Mouse (Mus musculus) stomach, embryonic 16.5 days (tissue): ENCODE data around the gene Irf2bpl. TPM values are rescaled to one million over a fixed set of nuclear protein-coding genes. Genes with fewer than 3 reads are reported as not detected.

Experiments used
- ATAC-seq: fragments of 200-750 bp; cut with Nextera tagmentation; 2 replicates; pipeline ENCODE4 v1.8.0; 2017; ENCODE audit warnings: moderate number of reproducible peaks, moderate TSS enrichment; ENCODE audit not compliant: insufficient read depth, low FRiP score
- H3K27ac ChIP-seq: fragments of 300-500 bp; sonication (generic); 2 replicates; pipeline ENCODE4 v1.5.1; 2014; ENCODE audit warnings: low read length
- H3K27me3 ChIP-seq: fragments of 300-500 bp; sonication (generic); 2 replicates; pipeline ENCODE4 v1.6.1; 2014; ENCODE audit warnings: low read length, control low read depth, mixed read lengths; ENCODE audit not compliant: control insufficient read depth, insufficient read depth
- H3K36me3 ChIP-seq: fragments of 300-500 bp; sonication (generic); 2 replicates; pipeline ENCODE4 v1.6.1; 2014; ENCODE audit warnings: low read length; ENCODE audit not compliant: control insufficient read depth, insufficient read depth
- H3K4me1 ChIP-seq: fragments of 300-500 bp; sonication (generic); 2 replicates; pipeline ENCODE4 v1.6.1; 2014; ENCODE audit warnings: low read length, control low read depth, mixed read lengths; ENCODE audit not compliant: control insufficient read depth, insufficient read depth
- H3K4me2 ChIP-seq: fragments of 300-500 bp; sonication (generic); 2 replicates; pipeline ENCODE4 v1.6.1; 2014; ENCODE audit warnings: low read depth, low read length, mixed read lengths
- H3K4me3 ChIP-seq: fragments of 300-500 bp; sonication (generic); replicated peaks from 2 replicates; pipeline ENCODE4 v1.5.1; 2014; ENCODE audit warnings: mild to moderate bottlenecking, low read length
- H3K9ac ChIP-seq: fragments of 300-500 bp; sonication (generic); 2 replicates; pipeline ENCODE4 v1.6.1; 2014; ENCODE audit warnings: low read length
- H3K9me3 ChIP-seq: fragments of 300-500 bp; sonication (generic); replicated peaks from 2 replicates; pipeline ENCODE4 v1.6.1; 2016; ENCODE audit warnings: low read length, control low read depth; ENCODE audit not compliant: control insufficient read depth
- WGBS: fragments of 180-500 bp; shearing (Covaris S2); extraction: QIAGEN DNeasy Blood & Tissue Kit; methylation state at CpG from one replicate; pipeline ENCODE4 v1.1.7; 2014; 5-methylcytosine and 5-hydroxymethylcytosine counted together
- polyA plus RNA-seq: library from polyadenylated mRNA; unstranded; fragments of >200 nt; fragmentation: Nextera tagmentation; extraction: Ambion mirVana; gene quantifications from 2 replicates; pipeline ENCODE4 v1.2.1, GENCODE M21; 2015

Irf2bpl gene
- polyA plus RNA-seq, 1 experiment from 2014 or later: 11.7 TPM

DNA sequence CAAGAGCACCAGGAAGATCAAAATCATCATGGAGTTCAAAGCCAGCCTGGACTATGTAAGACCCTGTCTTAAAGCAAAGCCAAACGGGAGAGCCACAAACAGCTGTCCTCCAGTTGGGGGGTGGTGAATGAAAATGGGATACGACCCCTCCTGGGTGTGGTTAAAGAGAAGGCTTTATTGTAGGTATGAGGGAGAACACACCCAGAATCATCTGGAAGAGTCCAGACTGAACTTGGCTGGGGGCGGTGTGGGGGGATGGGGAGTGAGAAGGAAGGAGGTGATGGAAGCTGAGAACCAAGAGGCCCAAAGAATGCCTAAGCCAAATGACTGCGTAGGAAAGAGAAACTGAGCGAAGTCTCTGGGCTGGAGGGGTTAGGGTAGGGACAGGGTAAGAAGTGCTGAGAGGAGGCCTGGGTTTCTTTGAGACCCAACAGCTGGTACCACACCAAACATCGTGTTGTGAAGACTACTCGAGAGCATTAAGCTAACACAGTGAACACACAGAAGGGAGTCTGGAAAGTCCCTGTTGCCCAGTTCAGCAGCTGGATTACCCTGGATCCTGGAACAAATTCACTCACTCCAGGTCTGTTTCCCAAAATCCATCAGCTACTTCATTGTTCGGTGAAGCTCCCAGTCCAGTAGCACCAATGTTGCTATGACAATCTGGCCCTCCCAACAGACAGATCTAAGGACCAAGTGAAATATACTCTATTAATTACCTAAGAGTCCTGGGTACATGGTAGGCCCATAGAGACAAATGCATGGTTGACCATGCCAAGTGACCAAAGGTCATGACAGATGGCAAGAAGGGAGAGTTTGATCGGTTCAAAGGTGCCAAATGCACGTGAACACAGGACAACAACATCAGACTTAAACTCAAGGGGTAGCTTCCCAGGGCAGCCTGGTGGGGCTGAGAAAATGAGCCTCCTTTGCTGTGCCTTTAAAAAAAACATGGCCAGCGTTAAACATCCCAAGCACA is 19.5 kb upstream of the Irf2bpl start:
- Histone ChIP-seq H3K9me3 (no peaks in the 10 kb centered on the region), H3K4me3 (no peak overlapping the region), H3K27ac (peak overlapping the region; percentile 28; the same call in 1 of the 2 replicates), H3K36me3 (no peaks in the 10 kb centered on the region), H3K9ac (no peak overlapping the region), H3K27me3 (no peaks in the 10 kb centered on the region), H3K4me1 (peaks cover 15% of the 10 kb centered on the region), H3K4me2 (no peak overlapping the region)
- ATAC-seq: no peak
- 73% methylated on average over 11 of the region's 11 CpGs for WGBS

DNA sequence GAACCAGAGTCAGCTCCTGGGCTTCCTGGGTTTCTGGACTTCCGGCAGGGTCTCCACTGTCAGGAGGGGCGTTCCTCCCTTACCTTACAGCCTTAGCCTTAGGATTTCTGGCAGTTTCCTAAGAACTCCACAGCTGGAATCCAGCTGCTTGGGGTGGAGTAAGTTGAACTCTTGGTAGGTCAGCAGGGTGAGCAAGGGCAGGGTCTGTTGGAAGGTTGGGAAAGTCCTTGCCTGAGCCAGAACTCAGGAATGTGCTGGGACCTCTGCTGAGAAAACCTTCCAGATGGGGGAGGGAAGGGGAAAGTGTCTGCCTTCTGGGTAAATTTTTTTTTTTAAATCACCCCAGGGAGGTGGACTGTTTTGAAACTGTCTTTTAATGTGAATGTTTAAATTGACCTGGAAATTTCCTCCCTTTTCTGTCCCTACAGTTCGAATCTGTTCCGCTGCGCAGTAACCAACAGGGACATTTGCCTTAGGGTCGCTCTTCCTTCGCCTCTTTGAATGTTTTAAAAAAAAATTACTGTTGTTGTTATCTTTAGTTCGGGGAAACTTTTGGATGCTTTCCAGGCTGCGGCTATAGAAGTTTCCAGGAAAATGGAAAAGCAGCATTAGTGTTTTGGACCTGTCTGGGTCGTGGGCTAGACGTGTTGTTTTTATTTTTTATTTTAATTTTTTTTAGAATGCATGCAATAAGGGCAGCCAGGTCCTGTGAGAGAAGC is 15.0 kb upstream of the Irf2bpl start:
- Histone ChIP-seq H3K4me2 (0 out of 2 replicates have a peak overlapping the region, but pooled peaks have one; percentile 1), H3K27me3 (no peaks in the 10 kb centered on the region), H3K9ac (no peak overlapping the region), H3K27ac (peak overlapping the region; percentile 53), H3K36me3 (no peaks in the 10 kb centered on the region), H3K9me3 (no peaks in the 10 kb centered on the region), H3K4me3 (no peak overlapping the region), H3K4me1 (peaks cover 52% of the 10 kb centered on the region)
- WGBS: 33% methylated on average over 11 of the region's 11 CpGs
- ATAC-seq: no peak; the same call in 1 of the 2 replicates

DNA sequence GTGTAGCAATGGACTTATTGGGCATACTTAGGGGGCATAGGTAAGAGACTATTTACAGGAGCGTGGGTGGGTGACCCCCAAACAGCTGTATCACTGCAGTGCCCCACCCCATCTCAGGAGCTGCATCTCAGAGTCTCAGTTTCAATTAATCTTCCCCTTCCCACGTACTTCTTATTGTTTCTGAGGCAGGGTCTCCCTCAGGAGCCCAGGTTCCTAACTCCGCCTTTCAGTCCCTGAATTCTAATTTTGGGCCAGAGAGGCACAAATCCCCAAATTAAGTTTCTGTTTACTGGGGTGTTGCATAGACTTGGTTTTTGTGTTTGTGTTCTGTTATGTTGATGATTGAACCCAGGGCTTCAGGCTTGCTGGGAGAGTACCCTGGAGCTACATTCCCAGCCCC is 13.8 kb upstream of the Irf2bpl start:
- no peaks in the 10 kb centered on the region for H3K36me3 ChIP-seq
- WGBS: 72% methylated on average over 3 of the region's 3 CpGs
- no peaks in the 10 kb centered on the region for H3K27me3 ChIP-seq
- peaks cover 55% of the 10 kb centered on the region for H3K4me1 ChIP-seq
- no peak overlapping the region for H3K4me3 ChIP-seq
- no peak overlapping the region for H3K4me2 ChIP-seq
- peak overlapping the region; percentile 32; the same call in 1 of the 2 replicates for H3K27ac ChIP-seq
- ATAC-seq: no peak
- no peak overlapping the region for H3K9ac ChIP-seq
- H3K9me3 ChIP-seq: no peaks in the 10 kb centered on the region

DNA sequence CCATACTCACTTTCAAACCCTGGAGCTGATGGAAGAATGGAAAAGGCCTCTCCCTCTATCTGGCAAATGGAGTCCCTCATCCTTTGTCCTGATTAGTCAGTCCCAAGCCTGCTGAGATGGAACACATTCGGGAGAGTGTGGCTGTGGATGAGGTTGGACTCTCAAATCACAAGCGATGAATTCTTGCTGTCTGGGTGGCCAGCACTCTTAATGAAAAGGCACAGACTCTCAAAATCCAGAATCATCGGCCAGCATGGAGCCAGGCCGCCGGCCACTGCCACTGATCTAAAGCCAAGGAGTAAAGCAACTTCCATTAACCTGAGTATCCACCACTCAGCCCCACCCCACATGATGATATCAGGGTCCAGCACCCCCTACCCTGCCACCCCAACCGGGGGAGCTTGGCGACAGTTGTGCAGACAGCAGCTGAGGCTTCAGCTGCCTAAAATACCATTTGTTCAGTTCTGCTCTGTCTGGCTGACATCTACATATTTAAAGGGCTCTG is 13.2 kb upstream of the Irf2bpl start:
- WGBS: 46% methylated on average over 7 of the region's 7 CpGs
- no peaks in the 10 kb centered on the region for H3K9me3 ChIP-seq
- peaks cover 61% of the 10 kb centered on the region for H3K4me1 ChIP-seq
- no peaks in the 10 kb centered on the region for H3K27me3 ChIP-seq
- peak overlapping the region; percentile 100 for H3K27ac ChIP-seq
- H3K9ac ChIP-seq: peak overlapping the region; percentile 45
- no peak for ATAC-seq
- no peak overlapping the region for H3K4me2 ChIP-seq
- H3K4me3 ChIP-seq: no peak overlapping the region
- H3K36me3 ChIP-seq: no peaks in the 10 kb centered on the region

DNA sequence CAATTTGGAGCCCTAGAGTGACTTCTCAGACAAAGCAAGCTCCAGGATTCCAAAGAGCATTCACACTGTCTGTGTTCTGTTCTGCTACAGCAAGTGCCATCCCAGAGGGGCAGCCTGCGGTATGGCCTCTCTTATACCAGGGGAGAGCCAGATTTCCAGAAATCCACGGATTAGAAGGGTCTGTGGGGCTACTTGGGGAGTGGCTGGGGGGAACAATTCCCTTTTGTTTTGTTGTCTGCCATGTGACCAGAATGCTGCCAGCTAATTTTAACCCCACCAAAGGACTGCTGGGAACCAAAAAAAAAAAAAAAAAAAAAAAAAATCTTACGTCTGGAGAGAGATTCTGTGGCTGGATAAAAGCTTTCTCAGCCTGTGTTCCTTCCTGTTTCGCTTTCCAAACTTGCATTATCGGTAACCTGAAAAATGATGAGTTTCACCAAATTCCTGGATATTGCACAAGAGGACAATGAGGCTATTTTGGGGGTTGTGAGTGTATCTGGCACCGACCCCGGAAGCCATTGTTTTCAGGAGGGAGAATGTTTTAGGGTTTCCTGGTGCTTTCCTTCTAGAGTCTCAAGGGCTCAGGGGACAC is 12.4 kb upstream of the Irf2bpl start:
- H3K4me2 ChIP-seq: peak overlapping the region; percentile 19; the same call in 1 of the 2 replicates
- WGBS: 33% methylated on average over 7 of the region's 7 CpGs
- no peaks in the 10 kb centered on the region for H3K36me3 ChIP-seq
- ATAC-seq: no peak
- H3K27ac ChIP-seq: peak overlapping the region; percentile 100
- no peaks in the 10 kb centered on the region for H3K9me3 ChIP-seq
- H3K4me3 ChIP-seq: no peak overlapping the region
- H3K27me3 ChIP-seq: no peaks in the 10 kb centered on the region
- H3K9ac ChIP-seq: peak overlapping the region; percentile 45
- peaks cover 69% of the 10 kb centered on the region for H3K4me1 ChIP-seq

DNA sequence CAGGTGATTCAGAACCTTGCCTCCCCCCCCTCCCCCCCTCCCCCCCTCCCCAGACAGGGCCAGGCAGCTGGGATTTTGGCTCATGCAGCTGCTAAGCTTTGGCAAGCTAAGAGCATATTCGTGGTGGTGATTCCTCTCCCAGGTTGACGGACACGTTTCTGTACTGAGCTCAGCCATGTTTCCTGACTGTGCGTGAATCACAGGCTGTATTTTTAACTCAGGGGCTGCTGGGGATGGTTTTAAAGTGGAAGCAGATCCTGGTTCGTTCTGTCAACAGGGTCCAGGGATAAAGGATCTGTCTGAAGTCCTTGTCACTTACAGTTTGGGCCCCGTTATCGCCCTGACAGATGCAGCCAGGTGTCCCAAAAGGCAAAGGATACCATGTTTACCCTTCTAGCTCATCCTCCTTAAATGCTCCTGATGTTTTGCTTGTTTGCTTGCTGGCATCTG is 11.9 kb upstream of the Irf2bpl start:
- ATAC-seq: no peak
- Histone ChIP-seq H3K4me2 (0 out of 2 replicates have a peak overlapping the region, but pooled peaks have one; percentile 1), H3K9ac (0 out of 2 replicates have a peak overlapping the region, but pooled peaks have one; percentile 42), H3K4me1 (peaks cover 75% of the 10 kb centered on the region), H3K27me3 (no peaks in the 10 kb centered on the region), H3K4me3 (no peak overlapping the region), H3K9me3 (no peaks in the 10 kb centered on the region), H3K36me3 (no peaks in the 10 kb centered on the region), H3K27ac (peak overlapping the region; percentile 100)
- WGBS: 23% methylated on average over 7 of the region's 7 CpGs

DNA sequence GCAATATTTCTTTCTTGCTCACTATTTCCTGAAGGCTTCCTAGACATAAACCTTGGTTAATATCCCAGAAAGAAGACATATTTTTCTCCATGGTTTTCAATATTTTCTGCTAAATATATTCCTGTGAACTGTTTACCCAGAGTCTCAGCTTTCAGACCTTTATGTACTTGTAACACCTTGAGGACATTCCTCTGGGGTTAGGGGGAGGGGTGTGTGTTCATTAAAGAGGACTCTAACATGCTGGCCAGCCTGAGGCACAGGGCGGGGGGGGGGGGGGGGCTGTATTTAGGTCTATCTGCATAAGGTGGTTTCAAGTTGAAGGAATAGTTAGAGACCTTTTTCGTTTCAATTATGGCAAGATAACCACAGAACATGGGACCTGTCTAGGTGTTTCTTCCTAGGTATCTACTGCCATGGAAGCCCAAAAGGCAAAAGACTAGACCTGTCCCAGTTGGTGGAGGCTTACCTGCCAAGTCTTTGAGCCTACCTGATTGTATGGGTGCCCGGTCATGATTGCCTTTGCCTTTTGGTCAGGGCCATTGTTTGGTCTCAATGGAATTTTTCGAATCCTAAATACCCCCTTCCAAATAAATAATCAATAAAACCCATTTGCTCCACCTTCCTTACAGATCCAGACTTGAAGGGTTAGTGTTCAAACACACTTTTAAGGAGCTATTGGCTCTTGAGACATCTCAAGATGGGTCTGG is 11.3 kb upstream of the Irf2bpl start:
- Histone ChIP-seq H3K4me1 (peaks cover 76% of the 10 kb centered on the region), H3K27ac (peak overlapping the region; percentile 100), H3K4me2 (peak overlapping the region; percentile 92; the same call in 1 of the 2 replicates), H3K4me3 (no peak overlapping the region), H3K9me3 (no peaks in the 10 kb centered on the region), H3K9ac (no peak overlapping the region; the same call in 1 of the 2 replicates), H3K36me3 (no peaks in the 10 kb centered on the region), H3K27me3 (no peaks in the 10 kb centered on the region)
- 33% methylated on average over 3 of the region's 4 CpGs for WGBS
- no peak for ATAC-seq

DNA sequence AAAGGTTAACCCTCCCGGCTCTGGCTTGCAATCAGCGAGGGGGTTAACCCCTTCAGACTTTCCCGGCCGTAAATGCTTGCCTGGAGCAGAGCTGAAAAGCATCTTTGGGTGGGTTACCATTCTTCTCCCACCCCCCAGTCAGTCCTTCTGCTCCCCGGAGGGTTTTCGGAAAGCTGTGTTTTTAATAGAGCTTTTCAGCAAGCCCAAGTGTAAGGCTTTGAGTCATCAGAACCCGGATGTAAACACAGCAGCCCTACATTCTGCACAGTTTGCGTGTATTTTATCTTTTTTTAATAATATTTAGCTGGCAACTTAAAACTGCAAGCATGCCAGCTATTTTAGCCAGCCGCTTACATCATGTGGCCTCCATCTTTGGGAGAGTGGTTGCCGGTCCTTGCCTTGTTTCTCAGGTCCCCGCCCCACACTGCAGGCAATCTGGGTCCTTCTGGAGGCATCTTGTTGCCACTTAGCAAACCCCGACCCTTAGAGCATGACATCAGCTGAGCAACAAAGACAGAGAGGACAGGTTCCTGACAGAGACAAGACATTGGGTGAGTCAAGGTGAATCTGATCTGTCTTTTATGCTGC is 10.3 kb upstream of the Irf2bpl start:
- Histone ChIP-seq H3K36me3 (no peaks in the 10 kb centered on the region), H3K4me3 (peak overlapping the region; percentile 45), H3K9me3 (no peaks in the 10 kb centered on the region), H3K9ac (peak overlapping the region; percentile 73), H3K4me2 (peak overlapping the region; percentile 92), H3K4me1 (peaks cover 80% of the 10 kb centered on the region), H3K27me3 (no peaks in the 10 kb centered on the region), H3K27ac (peak overlapping the region; percentile 100)
- peak; percentile 6 for ATAC-seq
- 0% methylated on average over 12 of the region's 12 CpGs for WGBS
